Mouse (Mus musculus) midbrain, embryonic 12.5 days (tissue): ENCODE measurements around the gene Rims3. TPM values are rescaled to one million over a fixed set of nuclear protein-coding genes. Genes with fewer than 3 reads are reported as not detected.

Experiments
- ATAC-seq: fragments of 200-750 bp; cut with Nextera tagmentation; 2 replicates; pipeline ENCODE4 v1.8.0; 2017; ENCODE audit warnings: low read depth, moderate TSS enrichment, moderate library complexity; ENCODE audit not compliant: low FRiP score
- H3K27ac ChIP-seq: fragments of 300-500 bp; sonication (generic); replicated peaks from 2 replicates; pipeline ENCODE4 v1.5.1; 2016; ENCODE audit warnings: mild to moderate bottlenecking
- H3K27me3 ChIP-seq: fragments of 300-500 bp; sonication (generic); 2 replicates; pipeline ENCODE4 v1.6.1; 2016; ENCODE audit warnings: mild to moderate bottlenecking
- H3K36me3 ChIP-seq: fragments of 300-500 bp; sonication (generic); 2 replicates; pipeline ENCODE4 v1.6.1; 2016
- H3K4me1 ChIP-seq: fragments of 300-500 bp; sonication (generic); 2 replicates; pipeline ENCODE4 v1.6.1; 2016
- H3K4me2 ChIP-seq: fragments of 300-500 bp; sonication (generic); replicated peaks from 2 replicates; pipeline ENCODE4 v1.6.1; 2016; ENCODE audit warnings: mild to moderate bottlenecking, moderate library complexity
- H3K4me3 ChIP-seq: fragments of 300-500 bp; sonication (generic); 2 replicates; pipeline ENCODE4 v1.5.1; 2016; ENCODE audit warnings: mild to moderate bottlenecking
- H3K9ac ChIP-seq: fragments of 300-500 bp; sonication (generic); replicated peaks from 2 replicates; pipeline ENCODE4 v1.6.1; 2016; ENCODE audit warnings: mild to moderate bottlenecking, moderate library complexity
- H3K9me3 ChIP-seq: fragments of 300-500 bp; sonication (generic); 2 replicates; pipeline ENCODE4 v1.6.1; 2016; ENCODE audit warnings: mild to moderate bottlenecking
- WGBS: fragments of 180-500 bp; shearing (Covaris S2); methylation state at CpG from one replicate; pipeline ENCODE4 v1.1.7; 2016; 5-methylcytosine and 5-hydroxymethylcytosine counted together
- polyA plus RNA-seq: library from polyadenylated mRNA; unstranded; fragments of >200 nt; fragmentation: Nextera tagmentation; extraction: Ambion mirVana; gene quantifications from 2 replicates; pipeline ENCODE4 v1.2.1, GENCODE M21; 2016

Rims3 gene
- polyA plus RNA-seq, 1 experiment from 2014 or later: 6.9 TPM

DNA sequence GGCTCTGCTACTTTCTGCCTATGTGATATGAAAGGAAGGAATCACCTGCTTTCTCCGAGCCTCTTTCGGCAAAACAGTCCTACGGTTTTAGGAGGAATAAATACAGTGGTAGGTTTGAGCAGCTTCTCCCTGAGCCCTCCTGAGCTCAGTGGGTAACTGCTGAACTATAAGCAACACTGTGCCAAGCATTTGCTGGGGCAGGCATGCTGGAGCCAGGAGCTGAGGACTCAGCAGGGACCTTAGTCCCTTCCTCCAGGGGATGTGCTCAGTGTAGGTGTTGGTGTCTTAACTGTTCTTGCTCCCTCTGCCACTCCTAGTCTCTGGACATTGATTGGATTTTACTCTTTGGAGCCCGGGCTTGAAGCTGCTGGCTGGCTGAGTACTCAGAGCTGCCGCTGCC is 1.8 kb downstream of the Rims3 start:
- H3K4me2 ChIP-seq: peak overlapping the region; percentile 96
- WGBS: 32% methylated on average over 5 of the region's 5 CpGs
- no peak overlapping the region; the same call in 1 of the 2 replicates for H3K27ac ChIP-seq
- no peaks in the 10 kb centered on the region for H3K36me3 ChIP-seq
- ATAC-seq: no peak
- no peak overlapping the region for H3K9ac ChIP-seq
- peaks cover 22% of the 10 kb centered on the region for H3K4me1 ChIP-seq
- H3K9me3 ChIP-seq: no peaks in the 10 kb centered on the region
- peaks cover 53% of the 10 kb centered on the region for H3K27me3 ChIP-seq
- H3K4me3 ChIP-seq: no peak overlapping the region

DNA sequence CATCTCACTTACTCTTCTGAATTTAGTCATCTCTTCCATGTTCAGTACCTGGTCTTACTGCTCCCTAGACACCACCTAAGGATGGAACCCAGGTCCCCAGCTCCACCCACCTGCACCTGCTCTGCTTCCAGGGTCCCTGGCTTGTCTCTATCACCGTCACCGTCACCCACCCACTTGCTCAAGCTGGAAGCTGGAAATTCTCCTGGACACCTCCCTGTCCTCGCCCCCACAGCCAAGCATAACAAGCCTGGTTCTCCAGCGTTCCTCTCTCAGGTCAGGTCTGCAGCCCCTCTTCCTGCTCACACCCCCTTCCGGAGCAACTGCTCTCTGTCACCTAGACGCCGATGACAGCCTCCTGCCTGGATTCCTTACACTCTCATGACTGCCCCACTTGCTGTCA is 5.2 kb downstream of the Rims3 start:
- Histone ChIP-seq H3K27me3 (peaks cover 29% of the 10 kb centered on the region), H3K36me3 (no peaks in the 10 kb centered on the region), H3K27ac (no peak overlapping the region), H3K4me3 (no peak overlapping the region), H3K4me2 (no peak overlapping the region), H3K9me3 (no peaks in the 10 kb centered on the region), H3K4me1 (peaks cover 22% of the 10 kb centered on the region), H3K9ac (no peak overlapping the region)
- 79% methylated on average over 7 of the region's 7 CpGs for WGBS
- no peak for ATAC-seq

DNA sequence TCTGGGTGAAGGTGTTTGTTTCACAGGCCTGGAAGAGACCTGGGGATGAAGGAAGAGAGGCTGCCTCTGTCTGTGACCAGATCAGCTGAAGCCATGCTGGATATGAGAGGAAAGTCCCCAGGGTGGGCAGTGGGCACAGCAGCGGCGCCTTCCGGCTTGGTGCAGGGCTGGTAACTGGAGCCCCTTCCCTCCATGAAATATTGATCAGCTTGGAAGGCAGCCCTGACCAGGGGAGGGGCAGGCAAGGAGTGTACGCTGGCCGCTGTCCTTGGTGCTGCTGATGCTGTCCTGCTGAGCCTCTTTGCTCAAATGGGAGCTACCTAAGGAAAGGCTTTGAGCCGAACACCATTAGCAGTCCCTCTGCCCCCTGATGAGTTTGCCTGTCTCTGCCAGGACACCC is 11.6 kb downstream of the Rims3 start:
- H3K4me3 ChIP-seq: no peak overlapping the region
- H3K27me3 ChIP-seq: no peaks in the 10 kb centered on the region; the same call in 1 of the 2 replicates
- H3K27ac ChIP-seq: no peak overlapping the region
- H3K9ac ChIP-seq: no peak overlapping the region
- no peaks in the 10 kb centered on the region for H3K9me3 ChIP-seq
- peaks cover 14% of the 10 kb centered on the region for H3K4me1 ChIP-seq
- ATAC-seq: no peak
- no peak overlapping the region for H3K4me2 ChIP-seq
- 9% methylated on average over 6 of the region's 6 CpGs for whole genome bisulfite sequencing
- H3K36me3 ChIP-seq: no peaks in the 10 kb centered on the region

DNA sequence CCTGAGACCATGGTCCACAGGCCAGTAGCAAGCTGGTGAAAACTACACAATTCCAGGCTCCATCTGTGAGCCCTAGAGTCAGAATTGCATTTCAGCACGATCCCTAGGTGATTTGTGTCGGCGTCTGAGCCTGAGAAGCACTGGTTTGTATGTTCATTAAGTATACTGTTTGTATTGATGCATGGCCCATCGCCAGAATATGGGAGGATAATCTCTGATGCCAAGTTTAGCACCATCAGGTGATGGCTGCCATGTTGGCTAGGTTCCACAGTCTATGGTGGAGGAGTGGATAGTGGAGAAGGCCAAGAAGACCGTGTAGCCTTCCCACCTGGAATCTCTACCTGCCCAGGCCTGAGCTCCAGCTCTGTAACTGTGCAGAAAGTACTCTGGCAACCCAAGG is 13.6 kb downstream of the Rims3 start:
- Histone ChIP-seq H3K36me3 (no peaks in the 10 kb centered on the region), H3K27me3 (no peaks in the 10 kb centered on the region), H3K9ac (no peak overlapping the region), H3K4me3 (no peak overlapping the region), H3K9me3 (no peaks in the 10 kb centered on the region), H3K27ac (no peak overlapping the region), H3K4me1 (peaks cover 14% of the 10 kb centered on the region), H3K4me2 (no peak overlapping the region)
- ATAC-seq: no peak
- WGBS: 79% methylated on average over 5 of the region's 5 CpGs

DNA sequence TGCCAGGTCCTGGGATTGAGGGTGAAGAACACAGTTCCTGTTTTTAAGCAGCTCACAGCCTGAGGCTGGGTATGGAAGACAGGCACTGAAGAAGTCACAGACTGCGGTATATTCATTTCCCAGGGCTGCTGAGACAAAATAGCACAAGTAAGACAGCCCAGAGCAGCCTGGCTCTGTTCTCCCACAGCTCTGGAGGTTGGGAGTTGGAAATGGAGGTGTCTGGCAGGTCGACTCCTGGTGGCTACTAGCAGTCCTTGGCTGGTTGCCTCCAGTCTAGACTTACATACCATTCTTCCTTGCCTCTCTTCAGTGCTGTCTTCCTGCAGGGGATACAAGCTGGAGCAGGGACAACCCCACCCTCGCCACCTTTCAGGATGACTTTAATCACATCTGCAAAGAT is 14.4 kb downstream of the Rims3 start:
- Histone ChIP-seq H3K4me2 (no peak overlapping the region), H3K27me3 (no peaks in the 10 kb centered on the region), H3K9ac (no peak overlapping the region), H3K9me3 (no peaks in the 10 kb centered on the region), H3K36me3 (no peaks in the 10 kb centered on the region), H3K4me3 (no peak overlapping the region), H3K4me1 (peaks cover 14% of the 10 kb centered on the region), H3K27ac (no peak overlapping the region)
- no peak for ATAC-seq
- WGBS: 76% methylated on average over 3 of the region's 3 CpGs

DNA sequence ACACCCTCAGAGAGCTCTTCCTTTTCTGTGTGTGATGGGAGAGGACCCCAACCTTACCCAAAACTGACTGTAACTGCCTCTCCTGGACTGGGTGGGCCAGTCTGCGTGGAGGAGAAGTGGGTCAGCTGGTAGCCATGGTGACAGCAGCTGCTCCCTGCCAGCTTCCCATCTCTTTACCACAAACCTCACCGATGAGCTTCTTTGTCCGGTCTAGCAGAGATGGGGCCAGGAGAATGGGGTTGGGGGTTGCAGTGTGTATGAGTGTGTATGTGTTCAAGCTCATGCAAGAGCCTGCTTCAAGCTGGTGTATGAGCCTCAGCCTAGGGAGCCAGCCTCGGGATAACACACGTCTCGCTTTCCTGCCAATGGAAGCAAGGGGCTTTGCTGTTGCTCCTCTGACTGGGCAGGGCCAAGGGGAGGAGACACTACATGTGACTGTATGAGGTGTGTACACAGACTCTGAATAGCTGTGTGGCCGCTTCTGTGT is 15.7 kb downstream of the Rims3 start:
- H3K9ac ChIP-seq: no peak overlapping the region
- no peak overlapping the region for H3K4me3 ChIP-seq
- peak; percentile 57 for ATAC-seq
- no peaks in the 10 kb centered on the region for H3K27me3 ChIP-seq
- no peaks in the 10 kb centered on the region for H3K36me3 ChIP-seq
- H3K9me3 ChIP-seq: no peaks in the 10 kb centered on the region
- WGBS: 45% methylated on average over 7 of the region's 7 CpGs
- no peak overlapping the region for H3K4me2 ChIP-seq
- peak overlapping the region; percentile 26; the same call in 1 of the 2 replicates for H3K27ac ChIP-seq
- peaks cover 14% of the 10 kb centered on the region for H3K4me1 ChIP-seq

DNA sequence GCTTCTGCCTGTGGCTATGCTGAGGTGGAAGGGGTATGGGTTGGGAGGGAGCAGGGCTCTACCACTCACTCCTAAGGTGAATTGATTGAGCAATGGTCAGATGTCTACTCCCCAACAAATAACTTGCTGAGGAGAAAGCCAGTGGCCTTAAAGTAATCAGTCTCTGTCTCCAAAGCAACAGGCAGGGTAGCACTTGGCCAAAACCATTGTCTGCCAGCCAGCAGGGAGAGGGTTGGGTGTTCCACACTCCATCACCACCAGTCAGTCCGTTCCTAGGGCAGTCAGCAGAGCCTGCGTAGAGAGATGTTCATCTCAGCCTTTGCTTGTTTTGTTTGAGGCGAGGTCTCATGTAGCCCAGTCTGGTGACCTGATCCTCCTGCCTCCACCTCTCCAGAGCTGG is 21.3 kb downstream of the Rims3 start:
- 75% methylated on average over 3 of the region's 3 CpGs for WGBS
- H3K4me3 ChIP-seq: no peak overlapping the region
- peaks cover 13% of the 10 kb centered on the region for H3K27me3 ChIP-seq

DNA sequence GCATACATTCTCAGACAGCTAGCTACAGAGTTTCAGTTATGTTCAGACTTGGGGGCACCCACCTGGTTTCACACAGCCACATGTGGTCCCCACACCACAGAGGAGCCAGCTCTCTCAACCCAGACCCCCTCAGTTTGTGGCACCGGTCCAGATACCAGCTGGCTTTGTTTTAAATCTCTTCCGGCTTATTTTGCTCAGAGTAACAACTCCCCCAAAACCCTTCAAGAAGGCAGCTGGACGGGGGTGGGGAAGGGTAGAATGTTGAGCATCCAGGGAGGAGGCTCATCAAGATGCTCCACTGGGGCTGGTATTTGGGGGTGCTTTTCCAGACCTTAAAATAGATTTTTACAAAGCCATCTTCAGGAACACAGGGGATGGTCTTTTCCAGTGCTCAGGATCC is 24.1 kb downstream of the Rims3 start:
- Histone ChIP-seq H3K27me3 (peaks cover 29% of the 10 kb centered on the region), H3K27ac (no peak overlapping the region), H3K9me3 (no peaks in the 10 kb centered on the region), H3K9ac (no peak overlapping the region), H3K36me3 (no peaks in the 10 kb centered on the region), H3K4me1 (peaks cover 30% of the 10 kb centered on the region), H3K4me3 (no peak overlapping the region), H3K4me2 (no peak overlapping the region)
- 79% methylated on average over 3 of the region's 3 CpGs for WGBS
- ATAC-seq: no peak

More for the DNA sequence above, 21.3 kb downstream of the Rims3 start:
- no peak for ATAC-seq
- Histone ChIP-seq H3K4me1 (peaks cover 6% of the 10 kb centered on the region), H3K4me2 (no peak overlapping the region), H3K9me3 (no peaks in the 10 kb centered on the region), H3K9ac (no peak overlapping the region), H3K27ac (no peak overlapping the region), H3K36me3 (no peaks in the 10 kb centered on the region)

DNA sequence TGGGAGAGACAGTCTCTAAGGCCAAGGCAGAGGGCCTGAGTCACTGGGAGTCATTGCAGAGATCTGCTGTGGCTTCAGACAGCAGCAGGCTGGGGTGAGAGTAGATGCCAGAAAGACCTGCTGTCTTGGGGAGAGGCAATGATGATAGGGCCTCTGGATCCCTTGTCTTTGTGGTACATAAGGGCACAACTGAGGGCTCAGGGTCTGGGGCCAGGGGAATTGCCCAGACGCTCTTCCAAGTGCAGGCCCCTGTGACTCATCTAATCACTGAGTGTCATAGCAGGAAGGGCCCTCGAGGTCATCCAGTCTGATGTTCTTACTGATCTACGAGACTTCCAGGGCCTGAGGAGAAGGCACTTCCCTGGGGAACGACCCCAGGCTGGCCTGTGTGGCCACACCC is 24.8 kb downstream of the Rims3 start:
- Histone ChIP-seq H3K9ac (no peak overlapping the region), H3K27me3 (peaks cover 29% of the 10 kb centered on the region), H3K27ac (no peak overlapping the region), H3K4me1 (peaks cover 30% of the 10 kb centered on the region), H3K9me3 (no peaks in the 10 kb centered on the region), H3K4me2 (no peak overlapping the region), H3K36me3 (no peaks in the 10 kb centered on the region), H3K4me3 (no peak overlapping the region)
- WGBS: 59% methylated on average over 4 of the region's 4 CpGs
- no peak for ATAC-seq

DNA sequence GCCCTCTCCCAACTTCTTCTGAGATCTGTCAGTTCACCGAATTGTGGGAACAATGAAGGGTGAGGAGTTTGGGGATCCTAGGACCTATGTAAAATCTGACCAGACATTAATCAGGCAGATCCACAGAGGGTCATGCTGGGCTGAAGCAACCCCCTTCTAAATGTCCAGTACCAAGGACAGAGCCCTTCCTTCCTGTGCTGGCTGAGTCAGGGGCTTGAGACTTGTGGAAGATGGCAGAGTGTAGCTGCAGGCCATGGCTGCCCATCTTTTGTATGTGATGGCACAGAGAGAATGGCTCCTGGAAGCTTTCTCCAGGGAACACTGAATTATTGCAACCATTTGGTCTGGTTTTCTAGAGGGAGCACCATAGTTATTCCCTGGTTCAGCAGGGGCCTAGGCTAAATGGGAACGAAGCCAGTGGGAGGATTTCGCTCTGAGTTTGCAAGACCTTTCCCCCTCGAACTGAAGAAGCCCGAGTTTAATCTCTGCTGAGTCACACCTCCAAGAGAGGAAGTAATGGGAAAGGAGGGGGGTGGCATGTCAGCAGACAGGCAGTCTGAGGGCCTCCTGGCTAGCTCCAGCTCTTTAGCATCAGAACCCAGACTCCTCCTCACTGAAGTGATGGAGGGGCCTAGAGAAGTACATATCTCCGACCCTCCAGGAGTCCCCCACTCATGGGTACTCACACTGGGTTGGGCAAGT is 26.3 kb downstream of the Rims3 start:
- Histone ChIP-seq H3K4me1 (peaks cover 39% of the 10 kb centered on the region), H3K27me3 (peaks cover 36% of the 10 kb centered on the region), H3K9me3 (no peaks in the 10 kb centered on the region), H3K27ac (no peak overlapping the region), H3K4me2 (no peak overlapping the region), H3K36me3 (no peaks in the 10 kb centered on the region), H3K9ac (no peak overlapping the region), H3K4me3 (no peak overlapping the region)
- no peak for ATAC-seq
- WGBS: 55% methylated on average over 6 of the region's 6 CpGs

DNA sequence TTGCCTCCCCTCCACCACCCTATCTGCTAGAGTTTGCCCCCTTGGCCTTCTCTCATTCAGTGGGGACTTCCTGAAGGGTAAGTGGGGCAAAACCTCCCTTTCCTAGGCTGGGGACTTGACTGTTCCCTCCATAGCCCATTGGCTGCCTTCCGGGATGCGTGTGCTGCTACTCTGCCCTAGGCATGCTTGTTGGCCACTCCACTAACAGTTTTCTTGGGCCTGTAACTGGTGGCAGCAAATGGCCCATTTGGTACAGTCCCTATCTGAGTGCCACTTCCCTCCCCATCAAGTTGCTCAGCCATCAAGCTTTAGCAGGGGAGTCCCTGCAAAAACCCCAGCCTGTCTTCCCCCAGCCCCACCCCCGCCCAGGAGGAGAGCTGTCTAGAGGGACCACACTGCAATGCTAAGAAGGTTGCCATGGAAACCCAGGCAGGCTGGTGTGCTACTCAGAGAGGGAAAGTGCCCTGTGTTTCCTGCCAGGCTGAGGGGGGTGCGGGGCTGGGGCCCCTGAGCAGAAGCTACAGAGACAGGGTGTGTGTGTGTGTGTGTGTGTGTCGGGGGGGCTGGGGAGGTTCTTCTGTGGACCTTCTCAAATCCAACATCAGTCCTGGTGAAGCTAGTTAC is 27.5 kb downstream of the Rims3 start:
- Histone ChIP-seq H3K9ac (no peak overlapping the region; the same call in 1 of the 2 replicates), H3K9me3 (no peaks in the 10 kb centered on the region), H3K36me3 (no peaks in the 10 kb centered on the region), H3K4me1 (peaks cover 44% of the 10 kb centered on the region), H3K27ac (peak overlapping the region; percentile 46; the same call in 1 of the 2 replicates), H3K4me3 (no peak overlapping the region), H3K4me2 (peak overlapping the region; percentile 13; the same call in 1 of the 2 replicates), H3K27me3 (peaks cover 47% of the 10 kb centered on the region)
- 32% methylated on average over 5 of the region's 5 CpGs for WGBS
- peak; percentile 91 for ATAC-seq

DNA sequence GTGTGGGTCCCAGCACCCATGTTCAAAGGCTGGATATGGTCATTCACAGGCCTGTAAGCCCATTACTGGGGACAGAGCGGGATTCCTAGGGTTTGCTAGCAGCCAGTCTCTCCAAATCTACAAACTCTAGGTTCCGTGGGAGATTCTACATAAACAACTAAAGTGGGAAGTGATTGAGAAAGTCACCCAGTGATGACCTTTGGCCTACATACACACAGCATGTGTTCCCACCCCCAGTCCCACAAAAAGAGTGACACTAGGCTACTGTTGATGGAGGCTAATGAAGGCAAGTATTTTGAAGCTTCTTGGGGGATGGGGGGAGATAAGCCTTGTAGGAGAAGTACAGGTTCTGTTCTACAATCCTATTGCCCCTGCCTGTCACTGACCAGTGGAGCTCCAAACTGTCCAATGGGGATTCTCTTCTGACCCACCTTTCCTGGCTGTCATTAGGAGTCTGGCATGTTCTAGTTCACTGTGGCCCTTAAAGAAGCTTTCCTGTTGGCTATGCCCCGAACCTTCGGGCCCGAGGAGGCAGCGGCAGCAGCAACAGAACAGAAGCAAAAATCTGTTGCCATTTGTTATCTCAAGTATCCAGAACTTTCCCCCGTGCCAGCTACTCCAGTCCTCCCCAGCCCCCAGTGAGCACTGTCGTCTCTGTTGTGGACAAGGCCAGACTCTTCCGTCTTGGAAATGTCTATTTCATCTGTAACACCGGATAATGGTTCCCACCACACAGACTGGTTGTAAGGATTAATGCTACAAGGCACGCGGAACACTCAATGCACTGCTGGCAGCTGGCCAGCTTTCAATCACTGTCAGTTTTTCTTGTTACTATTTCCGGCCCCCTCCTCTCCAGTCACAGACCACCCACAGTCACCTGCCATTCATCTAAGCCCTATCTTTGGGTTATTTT is 30.8 kb downstream of the Rims3 start:
- Histone ChIP-seq H3K4me2 (no peak overlapping the region), H3K9me3 (no peaks in the 10 kb centered on the region), H3K4me3 (no peak overlapping the region), H3K4me1 (peaks cover 39% of the 10 kb centered on the region), H3K27me3 (peaks cover 53% of the 10 kb centered on the region), H3K27ac (no peak overlapping the region), H3K9ac (no peak overlapping the region), H3K36me3 (no peaks in the 10 kb centered on the region)
- WGBS: 47% methylated on average over 13 of the region's 13 CpGs
- no peak for ATAC-seq
